Mouse (Mus musculus) thymus, postnatal 36 days (tissue): ENCODE measurements around the gene Mgll.

Experiments
- DNase-seq, 2 experiments: peaks; one replicate each; pipeline ENCODE4 v3.0.0; 2022; ENCODE audit warnings: mixed read lengths in 2 of 2

Mgll gene

GRCm38 (mm10) chr6:88857830-88858229 is 133.6 kb downstream of the Mgll start:
- DNase-seq: no peak

- no peak for DNase-seq
Observed at GRCm38 (mm10) chr6:88858341-88858740, 134.1 kb downstream of the Mgll start.

- DNase-seq: peak in 1 of 2 experiments; percentile 28
Observed at GRCm38 (mm10) chr6:88860914-88861313, 136.7 kb downstream of the Mgll start.

GRCm38 (mm10) chr6:88865704-88866103 is 141.5 kb downstream of the Mgll start:
- no peak for DNase-seq

- DNase-seq: no peak
Observed at GRCm38 (mm10) chr6:88869459-88869858, 145.2 kb downstream of the Mgll start.

- no peak for DNase-seq
Observed at GRCm38 (mm10) chr6:88870594-88870993, 146.4 kb downstream of the Mgll start.

GRCm38 (mm10) chr6:88871546-88871945 is 147.3 kb downstream of the Mgll start:
- DNase-seq: no peak

- peak; percentile 41 to 64 for DNase-seq
Observed at GRCm38 (mm10) chr6:88872811-88873210, 148.6 kb downstream of the Mgll start.

- DNase-seq: peak in 1 of 2 experiments; percentile 48
Observed at GRCm38 (mm10) chr6:88873965-88874867, 150.0 kb downstream of the Mgll start.

GRCm38 (mm10) chr6:88874868-88875508 is 150.8 kb downstream of the Mgll start, which contains the start of gene Podxl2:
TSS of gene Podxl2 (minus strand) at chr6:88875044.
- DNase-seq: peak; percentile 74 to 82
